Mouse (Mus musculus) stomach, postnatal 0 days (tissue): Measurements from ENCODE around the gene Luc7l3.

Experiments
- CTCF ChIP-seq: IDR thresholded peaks from 2 replicates; pipeline ENCODE4 v1.5.1; 2016; ENCODE audit warnings: antibody characterized with exemption, low read depth, mild to moderate bottlenecking, moderate library complexity
- EP300 ChIP-seq: optimal IDR thresholded peaks from 2 replicates; pipeline ENCODE3; 2016; ENCODE audit warnings: antibody characterized with exemption

GRCm38 (mm10) chr11:94351094-94351493, 29.3 kb upstream of the Luc7l3 start:
- TF ChIP-seq EP300 (no peak), CTCF (no peak)
